Mouse (Mus musculus) brain, embryonic 18.5 days (tissue): ENCODE results near the gene Klhl30.

ENCODE experiments used
- DNase-seq: peaks from one replicate; pipeline ENCODE4 v3.0.0-alpha.2; 2012; ENCODE audit warnings: low read depth, low spot score

Gene Klhl30

GRCm38 (mm10) chr1:91350841-91351240 lies at the start of gene Klhl30:
Gene Klhl30, plus strand, starts transcription at chr1:91351016.
- DNase-seq = no peak

- no peak for DNase-seq
Measured at GRCm38 (mm10) chr1:91301206-91301920, 49.5 kb upstream of the Klhl30 start.

GRCm38 (mm10) chr1:91302021-91302420 lies 48.8 kb upstream of the Klhl30 start:
- DNase-seq = no peak

- DNase-seq = no peak
Measured at GRCm38 (mm10) chr1:91304621-91305020, 46.2 kb upstream of the Klhl30 start.

GRCm38 (mm10) chr1:91309366-91310085 lies 41.3 kb upstream of the Klhl30 start:
- no peak for DNase-seq

GRCm38 (mm10) chr1:91312273-91312672 lies 38.5 kb upstream of the Klhl30 start:
- DNase-seq = no peak

GRCm38 (mm10) chr1:91313251-91313650 lies 37.6 kb upstream of the Klhl30 start:
- DNase-seq = no peak

GRCm38 (mm10) chr1:91317656-91318055 lies 33.2 kb upstream of the Klhl30 start:
- no peak for DNase-seq

- no peak for DNase-seq
Measured at GRCm38 (mm10) chr1:91321760-91322438, 28.9 kb upstream of the Klhl30 start, which contains the start of gene Espnl. Gene Espnl, plus strand, starts transcription at chr1:91322075.

- DNase-seq = no peak
Measured at GRCm38 (mm10) chr1:91324646-91325045, 26.2 kb upstream of the Klhl30 start.

- DNase-seq = no peak
Measured at GRCm38 (mm10) chr1:91325488-91326042, 25.3 kb upstream of the Klhl30 start.

- DNase-seq = no peak
Measured at GRCm38 (mm10) chr1:91332102-91332501, 18.7 kb upstream of the Klhl30 start.

- no peak for DNase-seq
Measured at GRCm38 (mm10) chr1:91333582-91333981, 17.2 kb upstream of the Klhl30 start.

- DNase-seq = no peak
Measured at GRCm38 (mm10) chr1:91337355-91337754, 13.5 kb upstream of the Klhl30 start.

- no peak for DNase-seq
Measured at GRCm38 (mm10) chr1:91344001-91344400, 6.8 kb upstream of the Klhl30 start.

- DNase-seq = no peak
Measured at GRCm38 (mm10) chr1:91344921-91345685, 5.7 kb upstream of the Klhl30 start.

- no peak for DNase-seq
Measured at GRCm38 (mm10) chr1:91346892-91347291, 3.9 kb upstream of the Klhl30 start.

GRCm38 (mm10) chr1:91351249-91351648 lies 433 bp downstream of the Klhl30 start:
- no peak for DNase-seq

- DNase-seq = no peak
Measured at GRCm38 (mm10) chr1:91352277-91352676, 1.5 kb downstream of the Klhl30 start.

GRCm38 (mm10) chr1:91356105-91356504 lies 5.3 kb downstream of the Klhl30 start:
- no peak for DNase-seq

- DNase-seq = no peak
Measured at GRCm38 (mm10) chr1:91362113-91362512, 11.3 kb downstream of the Klhl30 start.
